Mouse (Mus musculus) liver, embryonic 13.5 days (tissue): Measurements from ENCODE around the gene Psmd8. TPM values are rescaled to one million over a fixed set of nuclear protein-coding genes. Genes with fewer than 3 reads are reported as not detected.

Source experiments
- ATAC-seq: fragments of 200-750 bp; cut with Nextera tagmentation; 2 replicates; pipeline ENCODE4 v1.8.0; 2017; ENCODE audit warnings: low read depth, mild to moderate bottlenecking, moderate number of reproducible peaks, moderate library complexity
- DNase-seq: peaks from one replicate; pipeline ENCODE4 v3.0.0; 2022
- H3K27ac ChIP-seq: fragments of 300-500 bp; sonication (generic); 2 replicates; pipeline ENCODE4 v1.5.1; 2015; ENCODE audit warnings: moderate library complexity, mild to moderate bottlenecking, inconsistent platforms
- H3K27me3 ChIP-seq: fragments of 300-500 bp; sonication (generic); 2 replicates; pipeline ENCODE4 v1.6.1; 2015; ENCODE audit warnings: mild to moderate bottlenecking, inconsistent platforms
- H3K36me3 ChIP-seq: fragments of 300-500 bp; sonication (generic); 2 replicates; pipeline ENCODE4 v1.6.1; 2015; ENCODE audit warnings: mild to moderate bottlenecking, inconsistent platforms
- H3K4me1 ChIP-seq: fragments of 300-500 bp; sonication (generic); replicated peaks from 2 replicates; pipeline ENCODE4 v1.6.1; 2015; ENCODE audit warnings: inconsistent platforms
- H3K4me2 ChIP-seq: fragments of 300-500 bp; sonication (generic); 2 replicates; pipeline ENCODE4 v1.6.1; 2015; ENCODE audit warnings: inconsistent platforms, mild to moderate bottlenecking, moderate library complexity
- H3K4me3 ChIP-seq: fragments of 300-500 bp; sonication (generic); replicated peaks from 2 replicates; pipeline ENCODE4 v1.5.1; 2015; ENCODE audit warnings: mild to moderate bottlenecking, inconsistent platforms
- H3K9ac ChIP-seq: fragments of 300-500 bp; sonication (generic); 2 replicates; pipeline ENCODE4 v1.6.1; 2015; ENCODE audit warnings: mild to moderate bottlenecking, inconsistent platforms
- H3K9me3 ChIP-seq: fragments of 300-500 bp; sonication (generic); replicated peaks from 2 replicates; pipeline ENCODE4 v1.6.1; 2016; ENCODE audit warnings: inconsistent platforms
- WGBS: fragments of 180-500 bp; shearing (Covaris S2); methylation state at CpG from one replicate; pipeline ENCODE4 v1.1.7; 2015; ENCODE audit not compliant: insufficient replicate concordance; 5-methylcytosine and 5-hydroxymethylcytosine counted together
- polyA plus RNA-seq: library from polyadenylated mRNA; unstranded; fragments of >200 nt; fragmentation: Nextera tagmentation; extraction: Ambion mirVana; gene quantifications from 2 replicates; pipeline ENCODE4 v1.2.1, GENCODE M21; 2015

The Psmd8 gene
- polyA plus RNA-seq, 1 experiment from 2014 or later: 136 TPM

- DNase-seq (no peak), ATAC-seq (peak; percentile 38)
- 1% methylated on average over 33 of the region's 39 CpGs for WGBS
- Histone ChIP-seq H3K9ac (peak overlapping the region; percentile 13; the same call in 1 of the 2 replicates), H3K9me3 (no peaks in the 10 kb centered on the region), H3K4me1 (peaks cover 37% of the 10 kb centered on the region), H3K4me2 (peak overlapping the region; percentile 74), H3K27ac (no peak overlapping the region), H3K27me3 (peaks cover 80% of the 10 kb centered on the region), H3K36me3 (peaks cover 18% of the 10 kb centered on the region), H3K4me3 (peak overlapping the region; percentile 56)
Observed at GRCm38 (mm10) chr7:29169231-29170065, 11.1 kb downstream of the Psmd8 start.

- ATAC-seq (no peak), DNase-seq (no peak)
- Histone ChIP-seq H3K9me3 (no peaks in the 10 kb centered on the region), H3K27ac (no peak overlapping the region), H3K4me3 (peak overlapping the region; percentile 56), H3K27me3 (peaks cover 79% of the 10 kb centered on the region), H3K4me1 (peaks cover 37% of the 10 kb centered on the region), H3K36me3 (peaks cover 12% of the 10 kb centered on the region), H3K4me2 (peak overlapping the region; percentile 74), H3K9ac (peak overlapping the region; percentile 13; the same call in 1 of the 2 replicates)
- WGBS: 1% methylated on average over 14 of the region's 14 CpGs
Observed at GRCm38 (mm10) chr7:29168791-29169230, 11.7 kb downstream of the Psmd8 start.

GRCm38 (mm10) chr7:29168121-29168695 is 12.3 kb downstream of the Psmd8 start:
- no peak overlapping the region for H3K9ac ChIP-seq
- H3K4me1 ChIP-seq: peaks cover 38% of the 10 kb centered on the region
- H3K9me3 ChIP-seq: no peaks in the 10 kb centered on the region
- peaks cover 6% of the 10 kb centered on the region for H3K36me3 ChIP-seq
- DNase-seq: no peak
- WGBS: 10% methylated on average over 10 of the region's 10 CpGs
- no peak overlapping the region for H3K27ac ChIP-seq
- H3K4me3 ChIP-seq: 0 out of 2 replicates have a peak overlapping the region, but pooled peaks have one; percentile 56
- H3K27me3 ChIP-seq: peaks cover 73% of the 10 kb centered on the region
- ATAC-seq: no peak
- H3K4me2 ChIP-seq: peak overlapping the region; percentile 74

- Histone ChIP-seq H3K9me3 (no peaks in the 10 kb centered on the region), H3K27me3 (peaks cover 67% of the 10 kb centered on the region), H3K4me1 (peaks cover 43% of the 10 kb centered on the region), H3K36me3 (peaks cover 2% of the 10 kb centered on the region; the same call in 1 of the 2 replicates), H3K9ac (no peak overlapping the region), H3K27ac (no peak overlapping the region), H3K4me3 (no peak overlapping the region), H3K4me2 (no peak overlapping the region)
- 38% methylated on average over 19 of the region's 19 CpGs for WGBS
- ATAC-seq: no peak
- no peak for DNase-seq
Observed at GRCm38 (mm10) chr7:29167656-29168055, 12.8 kb downstream of the Psmd8 start.

GRCm38 (mm10) chr7:29162750-29163525 is 17.6 kb downstream of the Psmd8 start:
- ATAC-seq (peak; percentile 67), DNase-seq (peak; percentile 48)
- no peaks in the 10 kb centered on the region for H3K36me3 ChIP-seq
- WGBS: 11% methylated on average over 9 of the region's 9 CpGs
- H3K4me2 ChIP-seq: peak overlapping the region; percentile 13; the same call in 1 of the 2 replicates
- no peak overlapping the region for H3K4me3 ChIP-seq
- no peak overlapping the region for H3K27ac ChIP-seq
- H3K4me1 ChIP-seq: peaks cover 10% of the 10 kb centered on the region
- H3K9me3 ChIP-seq: no peaks in the 10 kb centered on the region
- peaks cover 46% of the 10 kb centered on the region for H3K27me3 ChIP-seq
- H3K9ac ChIP-seq: no peak overlapping the region

- Histone ChIP-seq H3K36me3 (no peaks in the 10 kb centered on the region), H3K9ac (no peak overlapping the region), H3K27ac (no peak overlapping the region), H3K9me3 (no peaks in the 10 kb centered on the region), H3K4me2 (0 out of 2 replicates have a peak overlapping the region, but pooled peaks have one; percentile 13), H3K4me1 (peaks cover 10% of the 10 kb centered on the region), H3K27me3 (peaks cover 45% of the 10 kb centered on the region), H3K4me3 (no peak overlapping the region)
- 56% methylated on average over 5 of the region's 5 CpGs for WGBS
- DNase-seq: no peak
- ATAC-seq: no peak
Observed at GRCm38 (mm10) chr7:29162294-29162693, 18.2 kb downstream of the Psmd8 start.

GRCm38 (mm10) chr7:29158264-29158663 is 22.2 kb downstream of the Psmd8 start:
- no peak for ATAC-seq
- 11% methylated on average over 5 of the region's 5 CpGs for WGBS
- peaks cover 32% of the 10 kb centered on the region for H3K27me3 ChIP-seq

GRCm38 (mm10) chr7:29155838-29156782 is 24.4 kb downstream of the Psmd8 start, which contains the start of gene Fam98c:
Fam98c (minus strand) TSS chr7:29156234.
- peak; percentile 71 for DNase-seq
- peak; percentile 75 for ATAC-seq
- H3K9me3 ChIP-seq: 0 out of 2 replicates have a peak, but pooled peaks cover 4% of the 10 kb centered on the region
- peaks cover 9% of the 10 kb centered on the region for H3K36me3 ChIP-seq
- peak within 1 kb of the TSS; percentile 84 for H3K9ac ChIP-seq
- peak within 1 kb of the TSS; percentile 85 for H3K4me3 ChIP-seq
- H3K27me3 ChIP-seq: peaks cover 32% of the 10 kb centered on the region
- 2% methylated on average over 65 of the region's 68 CpGs for WGBS
- H3K4me1 ChIP-seq: peaks cover 20% of the 10 kb centered on the region
- H3K4me2 ChIP-seq: peak within 1 kb of the TSS; percentile 100
- peak within 1 kb of the TSS; percentile 77 for H3K27ac ChIP-seq

More at GRCm38 (mm10) chr7:29158264-29158663, 22.2 kb downstream of the Psmd8 start:
- DNase-seq: no peak
- Histone ChIP-seq H3K9ac (no peak overlapping the region), H3K9me3 (0 out of 2 replicates have a peak, but pooled peaks cover 4% of the 10 kb centered on the region), H3K4me3 (no peak overlapping the region), H3K4me1 (peaks cover 29% of the 10 kb centered on the region), H3K36me3 (peaks cover 9% of the 10 kb centered on the region), H3K4me2 (no peak overlapping the region), H3K27ac (no peak overlapping the region)

- 8% methylated on average over 35 of the region's 37 CpGs for WGBS
- ATAC-seq: peak; percentile 87
- Histone ChIP-seq H3K9ac (peak overlapping the region; percentile 84), H3K4me1 (peaks cover 20% of the 10 kb centered on the region), H3K27me3 (peaks cover 29% of the 10 kb centered on the region), H3K4me2 (peak overlapping the region; percentile 100), H3K4me3 (peak overlapping the region; percentile 85), H3K9me3 (0 out of 2 replicates have a peak, but pooled peaks cover 4% of the 10 kb centered on the region), H3K36me3 (peaks cover 9% of the 10 kb centered on the region), H3K27ac (peak overlapping the region; percentile 77)
- peak; percentile 82 for DNase-seq
Observed at GRCm38 (mm10) chr7:29155196-29155837, 25.2 kb downstream of the Psmd8 start.
